Mouse (Mus musculus): ENCODE results near the gene Erap1.
"Not testable (repeated sequence)": the region's sequence is repeated elsewhere in the genome, so short reads cannot be mapped to it uniquely, and the experiment has no call there.

The Erap1 gene

GRCm38 (mm10) chr13:74638793-74639711 is at the start of gene Erap1:
Erap1 (plus strand) TSS chr13:74639568.
- DNase-seq: peak; percentile 9 to 41

- DNase-seq: peak; percentile 2 to 3
These were observed 48.0 kb upstream of the Erap1 start for GRCm38 (mm10) chr13:74591401-74591821.

- DNase-seq: not testable (repeated sequence)
These were observed 47.5 kb upstream of the Erap1 start for GRCm38 (mm10) chr13:74591828-74592227.

GRCm38 (mm10) chr13:74597022-74597421 is 42.3 kb upstream of the Erap1 start:
- not testable (repeated sequence) for DNase-seq

GRCm38 (mm10) chr13:74601776-74602175 is 37.6 kb upstream of the Erap1 start:
- DNase-seq: not testable (repeated sequence)

GRCm38 (mm10) chr13:74617163-74618019 is 22.0 kb upstream of the Erap1 start:
- peak; percentile 77 to 78 for DNase-seq

GRCm38 (mm10) chr13:74632327-74632726 is 7.0 kb upstream of the Erap1 start:
- no peak for DNase-seq

- DNase-seq: no peak
These were observed 6.5 kb upstream of the Erap1 start for GRCm38 (mm10) chr13:74632857-74633256.

- peak; percentile 82 to 84 for DNase-seq
These were observed 549 bp downstream of the Erap1 start for GRCm38 (mm10) chr13:74639712-74640522.

- not testable (repeated sequence) for DNase-seq
These were observed 1.2 kb downstream of the Erap1 start for GRCm38 (mm10) chr13:74640523-74640920.

GRCm38 (mm10) chr13:74695497-74696193 is 56.3 kb downstream of the Erap1 start:
- no peak for DNase-seq

GRCm38 (mm10) chr13:74696225-74696624 is 56.9 kb downstream of the Erap1 start:
- DNase-seq: no peak

- DNase-seq: no peak
These were observed 79.6 kb downstream of the Erap1 start for GRCm38 (mm10) chr13:74719002-74719401.

GRCm38 (mm10) chr13:74733726-74734125 is 94.4 kb downstream of the Erap1 start:
- DNase-seq: no peak

GRCm38 (mm10) chr13:74735834-74736233 is 96.5 kb downstream of the Erap1 start:
- DNase-seq: no peak

- no peak for DNase-seq
These were observed 97.0 kb downstream of the Erap1 start for GRCm38 (mm10) chr13:74736396-74736795.

Data from cerebellum, postnatal 36 days (tissue).